Mouse (Mus musculus) bone marrow macrophage, adult 2 months (primary cell): ENCODE results near the gene Fgd3.

ENCODE experiments used
- CTCF ChIP-seq: IDR thresholded peaks from 2 replicates; pipeline ENCODE4 v1.5.1; 2012; ENCODE audit warnings: low read depth, mild to moderate bottlenecking, low read length, moderate library complexity
- POLR2A ChIP-seq: IDR thresholded peaks from 2 replicates; pipeline ENCODE4 v1.6.1; 2012; ENCODE audit warnings: mild to moderate bottlenecking, low read depth, low read length, borderline replicate concordance

GRCm38 (mm10) chr13:49257819-49258313, 62.2 kb downstream of the Fgd3 start:
- TF ChIP-seq POLR2A: no peak
- no peak for TF ChIP-seq CTCF
